Mouse (Mus musculus) heart, postnatal 10 days (tissue): ENCODE results near the gene Stk24. TPM values are rescaled to one million over a fixed set of nuclear protein-coding genes. Genes with fewer than 3 reads are reported as not detected.

Source experiments
- DNase-seq, 2 experiments: peaks; one replicate each; pipeline ENCODE4 v3.0.0; 2021
- intact Hi-C: fragments of 180-260 bp; cut with DNase I; formaldehyde crosslinking; loops from one replicate; pipeline ENCODE4 v1.15.1; 2025
- total RNA-seq, 2 experiments: library from RNA; stranded (reverse); gene quantifications; 2 replicates each; pipeline ENCODE4 v1.2.3; 2021

Stk24 gene
- total RNA-seq, 2 experiments from 2014 or later = 86.3 to 96.3 TPM

DNA sequence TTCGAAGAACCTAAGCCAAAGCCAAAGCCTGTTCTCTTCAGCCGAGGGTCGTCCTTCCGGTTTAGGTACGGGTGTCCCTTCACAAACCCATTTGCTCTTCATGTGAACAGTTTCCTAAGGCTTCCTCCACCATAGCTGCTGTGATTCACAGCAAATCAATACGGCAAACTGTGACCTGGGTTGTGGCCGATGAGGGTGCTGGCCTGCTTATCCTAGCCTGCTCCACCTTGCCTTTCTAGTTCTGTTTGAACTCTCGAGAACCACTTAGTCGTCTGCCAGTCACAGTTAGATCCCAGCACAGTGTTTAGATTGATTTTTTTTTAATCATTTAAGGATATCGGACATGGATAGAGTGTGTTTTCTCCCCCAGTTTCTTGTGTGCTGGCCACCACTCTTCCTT, 141.1 kb downstream of the Stk24 start:
- intact Hi-C loops = no loop called here
- DNase-seq = no peak

DNA sequence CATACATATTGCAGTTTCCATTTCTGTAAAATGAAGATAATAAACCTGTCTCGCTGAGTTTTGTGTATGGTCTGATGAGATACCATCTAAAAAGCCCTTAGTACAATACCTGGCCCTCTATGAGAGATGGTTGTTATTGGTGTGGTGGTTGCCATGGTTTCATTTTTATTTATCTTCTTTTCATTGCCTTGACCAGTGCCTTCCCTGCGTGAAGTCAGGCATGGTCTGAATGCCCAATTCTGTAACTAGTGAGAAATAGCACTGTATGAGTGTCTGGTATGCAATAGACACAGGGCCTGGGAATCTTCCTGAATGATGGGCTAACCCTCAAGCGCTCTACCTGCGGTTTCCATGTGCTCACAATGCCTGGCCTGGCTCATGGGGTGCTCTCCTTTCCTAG, 143.1 kb downstream of the Stk24 start:
- DNase-seq = no peak
- intact Hi-C loops = no loop called here

Other genes with a start within 250 kb of the Stk24 start
- not detected for gene Slc15a1, start 125.2 kb upstream of the Stk24 start, total RNA-seq